Mouse (Mus musculus) ES-E14 (cell line): Measurements from ENCODE around the gene Cpa5.

ENCODE experiments used
- CHD2 ChIP-seq: IDR thresholded peaks from 2 replicates; pipeline ENCODE4 v1.6.1; 2014; ENCODE audit warnings: mild to moderate bottlenecking, low read depth, low read length, inconsistent platforms
- HCFC1 ChIP-seq: IDR thresholded peaks from 2 replicates; pipeline ENCODE4 v1.6.1; 2012; ENCODE audit warnings: low read length, inconsistent platforms, borderline replicate concordance; ENCODE audit not compliant: insufficient read depth

DNA sequence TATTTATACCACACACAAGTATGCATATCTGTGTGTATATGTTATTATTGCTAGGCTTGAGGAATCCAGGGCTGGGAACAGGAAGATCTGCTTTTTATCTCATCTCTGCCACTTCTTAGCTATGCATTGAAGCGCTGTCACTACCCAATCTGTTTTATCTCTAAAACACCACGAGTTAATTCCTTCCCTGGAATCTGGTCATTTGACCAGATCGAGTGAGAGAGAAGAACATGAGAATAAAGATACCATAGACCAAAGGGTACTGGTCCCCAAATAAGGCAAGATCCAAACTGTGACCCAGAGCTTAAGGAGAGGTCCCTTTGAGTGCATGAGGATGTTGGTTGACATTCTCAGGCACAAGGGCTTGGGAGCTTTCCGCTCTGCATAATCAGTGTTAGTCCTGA, 11.2 kb downstream of the Cpa5 start:
- no peak for TF ChIP-seq HCFC1
- no peak for TF ChIP-seq CHD2
